Mouse (Mus musculus): ENCODE data around the gene Smurf1. TPM values are rescaled to one million over a fixed set of nuclear protein-coding genes. Genes with fewer than 3 reads are reported as not detected.

The Smurf1 gene
- polyA plus RNA-seq, 1 experiment, result 16.4 TPM

DNA sequence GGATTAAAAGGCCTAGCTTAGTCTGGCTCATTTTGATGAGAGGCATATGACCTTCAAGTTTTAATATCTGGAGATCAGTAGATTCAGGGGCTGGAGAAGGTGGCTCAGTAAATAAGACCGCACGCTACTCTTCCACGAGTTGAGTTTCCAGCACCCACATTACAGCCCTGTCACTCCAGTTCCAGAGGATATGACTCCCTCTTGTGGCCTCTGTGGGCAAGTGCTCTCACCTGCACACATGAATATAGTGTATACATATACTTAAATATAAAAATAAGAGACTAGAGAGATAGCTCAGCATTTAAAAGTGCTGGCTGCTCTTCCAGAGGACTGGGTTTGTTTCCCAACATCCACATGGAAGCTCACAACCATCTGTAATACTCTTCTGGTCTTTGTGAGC, 113.8 kb downstream of the Smurf1 start:
- WGBS, result 97% methylated on average over 3 of the region's 3 CpGs
- peaks cover 46% of the 10 kb centered on the region for H3K36me3 ChIP-seq (ENCODE audit: control insufficient read depth, insufficient read depth, low read length)
- no peak for TF ChIP-seq POLR2A (IDR thresholded peaks at IDR 0.05; ENCODE audit: low read depth, low read length)
- TF ChIP-seq CTCF (IDR thresholded peaks at IDR 0.05; ENCODE audit: extremely low read depth, insufficient read depth, insufficient read length, insufficient replicate concordance), result no peak

DNA sequence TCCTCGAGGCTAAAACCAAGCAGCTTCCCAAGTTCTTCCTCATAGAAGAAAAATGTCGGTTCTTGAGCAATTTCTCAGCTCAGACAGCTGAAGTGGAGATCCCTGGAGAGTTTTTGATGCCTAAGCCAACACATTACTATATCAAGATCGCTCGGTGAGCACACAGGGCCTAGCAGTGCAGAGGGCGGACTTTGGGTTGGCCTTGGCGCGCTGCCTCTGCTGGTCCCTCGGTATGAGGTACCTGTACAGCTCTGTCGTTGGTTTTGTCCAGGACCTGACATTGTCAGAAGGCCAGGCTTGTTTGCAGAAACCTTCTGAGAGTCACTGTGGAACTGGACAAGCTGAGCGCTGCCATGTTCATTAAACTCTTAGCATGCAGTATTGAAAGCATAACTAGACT, 115.7 kb downstream of the Smurf1 start:
- Histone ChIP-seq H3K36me3 (ENCODE audit: control insufficient read depth, insufficient read depth, low read length) (peaks cover 55% of the 10 kb centered on the region), H3K27me3 (ENCODE audit: control insufficient read depth, insufficient read depth, low read length) (no peaks in the 10 kb centered on the region), H3K4me1 (ENCODE audit: control insufficient read depth, insufficient read depth, insufficient read length) (no peaks in the 10 kb centered on the region), H3K27ac (ENCODE audit: insufficient read depth, low read length) (no peak overlapping the region), H3K4me3 (ENCODE audit: extremely low read depth, insufficient read depth, insufficient read length) (no peak overlapping the region)
- WGBS, result 94% methylated on average over 10 of the region's 10 CpGs
- TF ChIP-seq CTCF (IDR thresholded peaks at IDR 0.05; ENCODE audit: extremely low read depth, insufficient read depth, insufficient read length, insufficient replicate concordance) (no peak), POLR2A (IDR thresholded peaks at IDR 0.05; ENCODE audit: low read depth, low read length) (no peak)
- no peak for DNase-seq (ENCODE audit: low read depth in 1 of 2, low spot score in 2 of 2)

More for the DNA sequence above, 113.8 kb downstream of the Smurf1 start:
- no peak for DNase-seq (ENCODE audit: low read depth in 1 of 2, low spot score in 2 of 2)
- Histone ChIP-seq H3K27ac (ENCODE audit: insufficient read depth, low read length) (no peak overlapping the region), H3K4me1 (ENCODE audit: control insufficient read depth, insufficient read depth, insufficient read length) (no peaks in the 10 kb centered on the region), H3K4me3 (ENCODE audit: extremely low read depth, insufficient read depth, insufficient read length) (no peak overlapping the region), H3K27me3 (ENCODE audit: control insufficient read depth, insufficient read depth, low read length) (no peaks in the 10 kb centered on the region)

DNA sequence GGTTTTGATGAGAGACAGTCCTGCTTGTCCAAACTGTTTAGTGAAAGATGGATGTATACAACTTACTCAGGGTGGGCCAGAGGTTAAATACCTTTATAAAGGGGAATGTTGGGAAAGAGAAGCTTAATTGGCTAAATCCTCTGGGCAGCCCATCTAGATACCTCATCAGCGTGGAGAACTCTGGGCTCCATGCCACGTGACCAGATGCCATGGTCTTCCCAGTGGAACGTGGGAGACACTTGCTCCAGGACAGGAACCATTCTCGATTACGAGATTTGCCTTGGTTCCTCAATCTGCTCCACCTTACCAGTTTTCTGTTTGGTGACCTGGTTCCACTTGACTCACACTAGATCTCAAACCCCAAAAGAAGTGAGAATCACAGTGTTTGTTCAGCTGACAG, 116.9 kb downstream of the Smurf1 start:
- H3K4me1 ChIP-seq (ENCODE audit: control insufficient read depth, insufficient read depth, insufficient read length), result no peaks in the 10 kb centered on the region
- DNase-seq (ENCODE audit: low read depth in 1 of 2, low spot score in 2 of 2), result no peak
- peaks cover 59% of the 10 kb centered on the region for H3K36me3 ChIP-seq (ENCODE audit: control insufficient read depth, insufficient read depth, low read length)
- H3K27me3 ChIP-seq (ENCODE audit: control insufficient read depth, insufficient read depth, low read length), result no peaks in the 10 kb centered on the region
- TF ChIP-seq POLR2A (IDR thresholded peaks at IDR 0.05; ENCODE audit: low read depth, low read length) (no peak), CTCF (IDR thresholded peaks at IDR 0.05; ENCODE audit: extremely low read depth, insufficient read depth, insufficient read length, insufficient replicate concordance) (no peak)
- 89% methylated on average over 5 of the region's 5 CpGs for WGBS
- H3K4me3 ChIP-seq (ENCODE audit: extremely low read depth, insufficient read depth, insufficient read length), result no peak overlapping the region
- no peak overlapping the region for H3K27ac ChIP-seq (ENCODE audit: insufficient read depth, low read length)

DNA sequence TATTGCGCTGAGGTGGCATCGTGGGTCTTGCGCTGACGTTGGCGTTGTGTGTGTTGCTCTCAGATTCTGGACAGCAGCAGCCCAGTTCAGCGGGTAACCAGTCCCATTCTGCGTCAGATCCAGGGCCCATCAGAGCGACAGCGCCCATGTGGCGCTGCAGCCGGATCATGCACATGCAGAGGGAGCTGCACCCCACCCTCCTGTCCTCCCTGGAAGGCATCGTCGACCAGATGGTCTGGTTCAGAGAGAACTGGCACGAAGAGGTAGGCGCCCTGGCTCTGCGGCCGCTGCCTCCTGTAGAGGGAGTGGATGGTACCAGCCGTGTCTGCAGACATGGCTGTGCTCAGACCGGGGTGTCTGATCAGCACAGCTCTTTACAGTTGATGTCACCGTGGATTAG, 120.3 kb downstream of the Smurf1 start:
- Histone ChIP-seq H3K27me3 (ENCODE audit: control insufficient read depth, insufficient read depth, low read length) (no peaks in the 10 kb centered on the region), H3K36me3 (ENCODE audit: control insufficient read depth, insufficient read depth, low read length) (peaks cover 62% of the 10 kb centered on the region), H3K4me3 (ENCODE audit: extremely low read depth, insufficient read depth, insufficient read length) (no peak overlapping the region), H3K27ac (ENCODE audit: insufficient read depth, low read length) (no peak overlapping the region), H3K4me1 (ENCODE audit: control insufficient read depth, insufficient read depth, insufficient read length) (no peaks in the 10 kb centered on the region)
- 94% methylated on average over 20 of the region's 20 CpGs for WGBS
- DNase-seq (ENCODE audit: low read depth in 1 of 2, low spot score in 2 of 2), result no peak
- TF ChIP-seq POLR2A (IDR thresholded peaks at IDR 0.05; ENCODE audit: low read depth, low read length), result no peak
- TF ChIP-seq CTCF (IDR thresholded peaks at IDR 0.05; ENCODE audit: extremely low read depth, insufficient read depth, insufficient read length, insufficient replicate concordance), result no peak

GRCm38 (mm10) chr5:144836100-144836499, 129.5 kb downstream of the Smurf1 start:
- no peak for DNase-seq (ENCODE audit: low read depth in 1 of 2, low spot score in 2 of 2)

DNA sequence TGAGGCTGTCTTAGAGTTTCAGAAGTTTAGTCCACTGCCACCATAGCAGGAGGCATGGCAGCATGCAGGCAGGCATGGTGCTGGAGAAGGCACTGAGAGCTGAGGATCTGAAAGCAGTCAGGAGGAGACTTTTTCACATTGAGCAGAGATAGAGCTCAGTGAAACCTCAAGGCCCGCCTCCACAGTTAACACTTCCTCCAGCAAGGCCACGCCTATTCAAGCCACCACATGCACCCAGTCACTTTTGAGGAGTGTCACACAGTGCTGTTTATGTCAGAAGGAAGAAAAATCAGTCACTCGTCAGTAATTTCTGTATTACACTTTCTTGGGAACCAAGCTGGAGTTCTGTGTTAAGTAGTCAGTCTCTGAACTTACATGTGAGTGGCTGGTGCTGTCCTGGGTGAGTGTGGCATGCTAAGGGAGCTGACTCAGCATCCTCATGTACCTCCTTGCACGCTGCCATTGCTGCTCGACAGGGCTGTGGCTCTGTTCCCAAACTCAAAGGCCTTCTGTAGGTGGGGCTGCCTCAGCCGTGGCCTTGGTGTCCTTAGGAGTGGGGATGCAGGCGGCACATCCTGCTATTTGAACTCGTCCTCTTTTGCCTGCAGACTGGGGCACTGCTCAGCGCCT, 133.7 kb downstream of the Smurf1 start:
- 76% methylated on average over 9 of the region's 9 CpGs for WGBS
- TF ChIP-seq POLR2A (IDR thresholded peaks at IDR 0.05; ENCODE audit: low read depth, low read length) (no peak), CTCF (IDR thresholded peaks at IDR 0.05; ENCODE audit: extremely low read depth, insufficient read depth, insufficient read length, insufficient replicate concordance) (no peak)
- H3K4me1 ChIP-seq (ENCODE audit: control insufficient read depth, insufficient read depth, insufficient read length), result no peaks in the 10 kb centered on the region
- DNase-seq (ENCODE audit: low read depth in 1 of 2, low spot score in 2 of 2), result no peak
- H3K4me3 ChIP-seq (ENCODE audit: extremely low read depth, insufficient read depth, insufficient read length), result no peak overlapping the region
- peaks cover 61% of the 10 kb centered on the region for H3K36me3 ChIP-seq (ENCODE audit: control insufficient read depth, insufficient read depth, low read length)
- H3K27me3 ChIP-seq (ENCODE audit: control insufficient read depth, insufficient read depth, low read length), result no peaks in the 10 kb centered on the region
- H3K27ac ChIP-seq (ENCODE audit: insufficient read depth, low read length), result no peak overlapping the region

More at GRCm38 (mm10) chr5:144836100-144836499, 129.5 kb downstream of the Smurf1 start:
- Histone ChIP-seq H3K27me3 (ENCODE audit: control insufficient read depth, insufficient read depth, low read length) (no peaks in the 10 kb centered on the region), H3K4me3 (ENCODE audit: extremely low read depth, insufficient read depth, insufficient read length) (no peak overlapping the region), H3K4me1 (ENCODE audit: control insufficient read depth, insufficient read depth, insufficient read length) (no peaks in the 10 kb centered on the region), H3K36me3 (ENCODE audit: control insufficient read depth, insufficient read depth, low read length) (peaks cover 55% of the 10 kb centered on the region), H3K27ac (ENCODE audit: insufficient read depth, low read length) (no peak overlapping the region)
- TF ChIP-seq POLR2A (IDR thresholded peaks at IDR 0.05; ENCODE audit: low read depth, low read length) (no peak), CTCF (IDR thresholded peaks at IDR 0.05; ENCODE audit: extremely low read depth, insufficient read depth, insufficient read length, insufficient replicate concordance) (no peak)
- 91% methylated on average over 3 of the region's 3 CpGs for WGBS

DNA sequence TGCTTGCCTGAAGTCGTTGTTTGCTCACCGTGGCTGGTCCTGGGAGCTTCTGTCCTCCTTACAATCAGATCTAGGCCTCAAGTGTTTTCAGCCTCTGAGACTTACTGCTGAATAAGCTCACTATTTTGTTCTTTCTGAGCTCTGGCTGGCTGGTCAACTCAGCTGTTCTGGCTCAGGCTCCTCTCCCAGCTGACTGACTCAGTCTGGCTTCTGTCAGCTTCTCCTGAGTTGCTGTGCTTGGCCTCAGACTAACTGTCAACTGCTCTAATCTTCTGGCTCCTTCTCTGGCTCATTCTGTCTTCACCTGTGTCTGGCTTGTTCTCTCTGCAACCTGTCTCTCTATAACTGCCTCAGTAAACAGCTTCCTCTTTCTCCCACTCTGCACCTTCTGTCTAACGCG, 136.0 kb downstream of the Smurf1 start:
- 89% methylated on average over 4 of the region's 4 CpGs for WGBS

More for the DNA sequence above, 136.0 kb downstream of the Smurf1 start:
- TF ChIP-seq CTCF (IDR thresholded peaks at IDR 0.05; ENCODE audit: extremely low read depth, insufficient read depth, insufficient read length, insufficient replicate concordance) (no peak), POLR2A (IDR thresholded peaks at IDR 0.05; ENCODE audit: low read depth, low read length) (no peak)
- no peaks in the 10 kb centered on the region for H3K4me1 ChIP-seq (ENCODE audit: control insufficient read depth, insufficient read depth, insufficient read length)
- no peaks in the 10 kb centered on the region for H3K27me3 ChIP-seq (ENCODE audit: control insufficient read depth, insufficient read depth, low read length)
- no peak overlapping the region for H3K4me3 ChIP-seq (ENCODE audit: extremely low read depth, insufficient read depth, insufficient read length)
- peaks cover 61% of the 10 kb centered on the region for H3K36me3 ChIP-seq (ENCODE audit: control insufficient read depth, insufficient read depth, low read length)
- no peak overlapping the region for H3K27ac ChIP-seq (ENCODE audit: insufficient read depth, low read length)
- no peak for DNase-seq (ENCODE audit: low read depth in 1 of 2, low spot score in 2 of 2)

Data from spleen, adult 2 months (tissue).